Mouse (Mus musculus) cortical plate, adult 2 months (tissue): ENCODE data around the gene Cops8.

Experiments used
- CTCF ChIP-seq: fragments of 200-500 bp; IDR thresholded peaks from 2 replicates; pipeline ENCODE4 v1.5.1; 2011; ENCODE audit warnings: mild to moderate bottlenecking, control low read depth, low read length; ENCODE audit not compliant: insufficient read depth; ENCODE audit errors: extremely low read depth
- POLR2A ChIP-seq: fragments of 200-500 bp; IDR thresholded peaks from 2 replicates; pipeline ENCODE4 v1.6.1; 2011; ENCODE audit warnings: mild to moderate bottlenecking, low read length, control low read depth; ENCODE audit not compliant: insufficient read depth; ENCODE audit errors: extremely low read depth

- TF ChIP-seq CTCF (no peak), POLR2A (no peak)
These were observed 20.1 kb upstream of the Cops8 start for GRCm38 (mm10) chr1:90582635-90583034.
